Mouse (Mus musculus): ENCODE measurements around the gene Arhgef2. TPM values are rescaled to one million over a fixed set of nuclear protein-coding genes. Genes with fewer than 3 reads are reported as not detected.
"Not testable (repeated sequence)": the region's sequence is repeated elsewhere in the genome, so short reads cannot be mapped to it uniquely, and the experiment has no call there.

Gene Arhgef2
- polyA plus RNA-seq, 1 experiment from 2014 or later = 104 TPM

DNA sequence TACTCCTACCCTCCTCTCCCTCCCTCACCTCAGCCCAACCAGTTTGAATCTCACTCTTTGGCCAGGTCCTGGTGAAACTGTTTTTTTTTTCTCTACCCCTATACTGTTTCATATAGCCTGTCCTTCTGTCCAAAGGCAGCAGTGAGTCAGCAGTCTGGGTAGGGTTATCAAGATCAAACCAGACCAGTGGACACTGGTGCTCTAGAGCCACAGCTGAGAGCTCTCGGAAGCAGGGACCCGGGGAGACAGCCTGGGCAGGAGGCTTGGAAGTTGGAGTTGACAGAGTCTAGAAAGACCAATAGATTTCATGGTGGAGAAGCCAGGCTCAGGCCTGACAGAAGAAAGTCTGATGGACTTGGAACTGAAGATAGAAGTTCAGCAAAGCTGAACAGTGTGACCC is 37.2 kb upstream of the Arhgef2 start:
- H3K4me3 ChIP-seq (ENCODE audit: low read depth, low read length) = no peak overlapping the region
- no peak for ATAC-seq
- H3K27me3 ChIP-seq (ENCODE audit: control insufficient read depth, insufficient read depth, low read depth, low read length) = no peaks in the 10 kb centered on the region
- H3K9me3 ChIP-seq (replicated peaks; ENCODE audit: control insufficient read depth, low read length, poor library complexity, severe bottlenecking) = no peaks in the 10 kb centered on the region
- WGBS = 96% methylated on average over 2 of the region's 2 CpGs
- H3K4me1 ChIP-seq (ENCODE audit: control insufficient read depth, insufficient read depth, low read length) = no peaks in the 10 kb centered on the region
- H3K27ac ChIP-seq (ENCODE audit: low read length) = no peak overlapping the region
- no peak overlapping the region for H3K4me2 ChIP-seq (ENCODE audit: low read length)
- peaks cover 53% of the 10 kb centered on the region for H3K36me3 ChIP-seq (ENCODE audit: control insufficient read depth, insufficient read depth, low read length)
- no peak overlapping the region for H3K9ac ChIP-seq (ENCODE audit: low read depth, low read length)

DNA sequence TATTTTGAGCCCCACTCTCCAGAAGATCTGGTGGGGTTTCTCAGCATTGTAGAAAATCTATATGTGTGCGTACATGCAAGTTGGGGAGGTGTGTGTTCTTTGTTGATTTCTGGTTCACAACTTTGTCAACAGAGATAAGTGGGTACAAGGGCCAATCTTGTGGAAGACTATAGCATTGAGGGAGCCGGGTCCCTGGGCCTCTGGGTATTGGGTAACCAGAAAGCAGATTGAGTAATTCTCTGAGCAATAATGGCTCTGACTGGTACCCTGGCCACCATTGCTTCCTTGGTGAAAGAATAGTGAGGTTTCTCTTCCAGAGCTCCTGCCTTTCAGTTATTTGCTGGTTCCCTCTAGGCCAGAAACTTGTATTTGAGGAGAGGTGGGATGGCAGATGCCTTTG is 36.7 kb upstream of the Arhgef2 start:
- Histone ChIP-seq H3K9me3 (replicated peaks; ENCODE audit: control insufficient read depth, low read length, poor library complexity, severe bottlenecking) (no peaks in the 10 kb centered on the region), H3K4me2 (ENCODE audit: low read length) (no peak overlapping the region), H3K4me1 (ENCODE audit: control insufficient read depth, insufficient read depth, low read length) (no peaks in the 10 kb centered on the region), H3K27ac (ENCODE audit: low read length) (no peak overlapping the region), H3K36me3 (ENCODE audit: control insufficient read depth, insufficient read depth, low read length) (peaks cover 48% of the 10 kb centered on the region), H3K27me3 (ENCODE audit: control insufficient read depth, insufficient read depth, low read depth, low read length) (no peaks in the 10 kb centered on the region), H3K9ac (ENCODE audit: low read depth, low read length) (no peak overlapping the region), H3K4me3 (ENCODE audit: low read depth, low read length) (no peak overlapping the region)
- 98% methylated on average over 2 of the region's 2 CpGs for WGBS
- ATAC-seq = no peak

GRCm38 (mm10) chr3:88569694-88570093 is 36.1 kb upstream of the Arhgef2 start:
- peaks cover 42% of the 10 kb centered on the region for H3K36me3 ChIP-seq (ENCODE audit: control insufficient read depth, insufficient read depth, low read length)
- WGBS = 97% methylated on average over 5 of the region's 5 CpGs
- no peaks in the 10 kb centered on the region for H3K4me1 ChIP-seq (ENCODE audit: control insufficient read depth, insufficient read depth, low read length)
- H3K9me3 ChIP-seq (replicated peaks; ENCODE audit: control insufficient read depth, low read length, poor library complexity, severe bottlenecking) = no peaks in the 10 kb centered on the region
- no peak overlapping the region for H3K4me2 ChIP-seq (ENCODE audit: low read length)
- no peak overlapping the region for H3K27ac ChIP-seq (ENCODE audit: low read length)
- H3K9ac ChIP-seq (ENCODE audit: low read depth, low read length) = no peak overlapping the region
- no peaks in the 10 kb centered on the region for H3K27me3 ChIP-seq (ENCODE audit: control insufficient read depth, insufficient read depth, low read depth, low read length)
- H3K4me3 ChIP-seq (ENCODE audit: low read depth, low read length) = no peak overlapping the region
- ATAC-seq = no peak

DNA sequence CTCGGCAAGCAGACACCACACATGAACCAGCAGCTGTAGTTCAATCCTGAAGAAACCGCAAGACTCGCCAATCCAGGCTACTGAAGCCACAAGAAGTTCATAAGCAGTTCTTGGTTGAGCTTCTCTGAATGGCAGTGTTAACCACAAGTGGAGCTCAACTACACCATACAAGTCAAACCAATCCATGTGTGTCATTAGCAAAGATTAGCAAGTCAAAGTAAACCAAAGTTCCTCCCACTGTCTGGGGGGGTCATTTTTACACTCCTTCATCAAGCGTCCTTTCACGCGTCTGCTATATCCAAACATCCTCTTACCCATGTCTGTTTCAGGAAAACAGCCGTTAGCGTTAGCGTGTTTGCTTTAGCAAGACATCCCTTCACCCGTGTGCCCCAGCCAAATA is 35.4 kb upstream of the Arhgef2 start:
- no peak for ATAC-seq
- H3K4me3 ChIP-seq (ENCODE audit: low read depth, low read length) = no peak overlapping the region
- H3K4me1 ChIP-seq (ENCODE audit: control insufficient read depth, insufficient read depth, low read length) = no peaks in the 10 kb centered on the region
- no peak overlapping the region for H3K27ac ChIP-seq (ENCODE audit: low read length)
- H3K36me3 ChIP-seq (ENCODE audit: control insufficient read depth, insufficient read depth, low read length) = peaks cover 35% of the 10 kb centered on the region
- no peaks in the 10 kb centered on the region for H3K9me3 ChIP-seq (replicated peaks; ENCODE audit: control insufficient read depth, low read length, poor library complexity, severe bottlenecking)
- H3K4me2 ChIP-seq (ENCODE audit: low read length) = no peak overlapping the region
- WGBS = 96% methylated on average over 10 of the region's 10 CpGs
- no peak overlapping the region for H3K9ac ChIP-seq (ENCODE audit: low read depth, low read length)
- H3K27me3 ChIP-seq (ENCODE audit: control insufficient read depth, insufficient read depth, low read depth, low read length) = no peaks in the 10 kb centered on the region

DNA sequence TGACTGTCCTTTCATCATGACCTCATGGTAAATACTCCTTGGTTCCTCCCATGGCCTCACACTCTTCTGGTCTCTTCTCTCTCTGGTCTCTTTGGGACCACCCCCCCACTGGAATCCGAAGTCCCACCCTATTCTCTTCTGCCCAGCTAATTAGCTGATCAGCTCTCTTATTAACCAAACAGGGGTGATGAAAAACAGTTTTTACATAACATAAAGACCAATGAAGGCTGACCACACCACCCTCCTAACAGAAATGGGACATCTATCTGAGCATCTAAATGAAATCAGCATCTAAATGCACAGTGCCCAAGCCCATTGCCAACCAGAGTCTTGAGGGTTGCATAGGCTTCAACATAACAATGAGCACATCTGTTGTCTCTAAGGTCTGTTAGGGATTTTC is 33.9 kb upstream of the Arhgef2 start:
- H3K36me3 ChIP-seq (ENCODE audit: control insufficient read depth, insufficient read depth, low read length) = peaks cover 20% of the 10 kb centered on the region
- no peaks in the 10 kb centered on the region for H3K27me3 ChIP-seq (ENCODE audit: control insufficient read depth, insufficient read depth, low read depth, low read length)
- no peaks in the 10 kb centered on the region for H3K4me1 ChIP-seq (ENCODE audit: control insufficient read depth, insufficient read depth, low read length)
- H3K9me3 ChIP-seq (replicated peaks; ENCODE audit: control insufficient read depth, low read length, poor library complexity, severe bottlenecking) = no peaks in the 10 kb centered on the region
- no peak overlapping the region for H3K4me3 ChIP-seq (ENCODE audit: low read depth, low read length)
- WGBS = 88% methylated on average over 1 of the region's 1 CpGs
- no peak overlapping the region for H3K27ac ChIP-seq (ENCODE audit: low read length)
- no peak overlapping the region for H3K9ac ChIP-seq (ENCODE audit: low read depth, low read length)
- no peak for ATAC-seq
- H3K4me2 ChIP-seq (ENCODE audit: low read length) = no peak overlapping the region

- WGBS = 90% methylated on average over 2 of the region's 2 CpGs
Observed at GRCm38 (mm10) chr3:88572835-88573234, 32.9 kb upstream of the Arhgef2 start.

DNA sequence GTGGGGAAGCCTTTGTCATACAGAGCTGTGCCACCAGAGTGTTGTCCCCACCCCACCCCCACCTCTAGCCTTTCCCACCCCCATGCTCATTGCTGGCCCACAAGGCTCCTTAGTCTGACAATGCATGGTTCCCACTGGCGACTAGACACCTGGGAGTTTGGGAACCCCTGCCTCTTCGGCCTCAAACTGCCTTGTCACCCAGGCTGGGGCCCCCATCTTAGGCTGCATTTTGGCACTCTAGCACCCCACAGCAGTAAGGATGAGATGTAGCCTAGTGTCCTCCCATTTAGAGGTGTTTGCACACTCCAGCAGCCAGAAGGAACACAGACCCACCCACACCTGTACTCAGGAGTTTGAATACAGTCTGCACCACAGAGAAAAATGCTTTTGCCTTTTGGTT is 32.0 kb upstream of the Arhgef2 start:
- no peaks in the 10 kb centered on the region for H3K4me1 ChIP-seq (ENCODE audit: control insufficient read depth, insufficient read depth, low read length)
- no peak overlapping the region for H3K4me3 ChIP-seq (ENCODE audit: low read depth, low read length)
- no peaks in the 10 kb centered on the region for H3K9me3 ChIP-seq (replicated peaks; ENCODE audit: control insufficient read depth, low read length, poor library complexity, severe bottlenecking)
- WGBS = 84% methylated on average over 2 of the region's 2 CpGs
- H3K27me3 ChIP-seq (ENCODE audit: control insufficient read depth, insufficient read depth, low read depth, low read length) = no peaks in the 10 kb centered on the region
- no peak overlapping the region for H3K4me2 ChIP-seq (ENCODE audit: low read length)
- H3K9ac ChIP-seq (ENCODE audit: low read depth, low read length) = no peak overlapping the region
- H3K27ac ChIP-seq (ENCODE audit: low read length) = no peak overlapping the region
- peaks cover 5% of the 10 kb centered on the region for H3K36me3 ChIP-seq (ENCODE audit: control insufficient read depth, insufficient read depth, low read length)
- no peak for ATAC-seq

More at GRCm38 (mm10) chr3:88572835-88573234, 32.9 kb upstream of the Arhgef2 start:
- Histone ChIP-seq H3K4me3 (ENCODE audit: low read depth, low read length) (no peak overlapping the region), H3K4me1 (ENCODE audit: control insufficient read depth, insufficient read depth, low read length) (no peaks in the 10 kb centered on the region), H3K9ac (ENCODE audit: low read depth, low read length) (no peak overlapping the region), H3K9me3 (replicated peaks; ENCODE audit: control insufficient read depth, low read length, poor library complexity, severe bottlenecking) (no peaks in the 10 kb centered on the region), H3K36me3 (ENCODE audit: control insufficient read depth, insufficient read depth, low read length) (peaks cover 14% of the 10 kb centered on the region), H3K4me2 (ENCODE audit: low read length) (no peak overlapping the region), H3K27ac (ENCODE audit: low read length) (no peak overlapping the region), H3K27me3 (ENCODE audit: control insufficient read depth, insufficient read depth, low read depth, low read length) (no peaks in the 10 kb centered on the region)
- ATAC-seq = no peak

DNA sequence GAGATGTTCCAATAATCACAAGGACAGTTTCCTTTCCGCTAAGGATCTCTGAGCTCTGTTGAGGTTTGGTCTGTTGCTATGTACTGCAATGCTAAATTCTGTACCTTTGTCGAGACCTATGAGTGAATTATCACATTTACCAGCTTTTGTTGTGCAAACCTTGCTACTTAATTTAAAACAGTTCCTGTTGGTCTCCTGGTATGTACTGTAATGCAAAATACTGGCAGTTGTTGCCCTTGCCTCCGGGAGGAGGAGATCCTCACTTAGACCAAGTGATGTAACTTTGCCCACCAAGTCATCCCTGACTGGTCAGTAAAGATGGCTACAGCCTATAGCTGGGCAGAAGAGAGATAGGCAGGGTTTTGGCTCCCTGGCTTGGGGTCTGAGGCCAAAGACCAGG is 30.2 kb upstream of the Arhgef2 start, which contains the start of gene Ssr2:
Gene Ssr2 (plus strand): TSS at position 337 of the 400 bp plus-strand sequence.
- H3K4me3 ChIP-seq (ENCODE audit: low read depth, low read length) = no peak within 1 kb of the TSS
- no peaks in the 10 kb centered on the region for H3K9me3 ChIP-seq (replicated peaks; ENCODE audit: control insufficient read depth, low read length, poor library complexity, severe bottlenecking)
- no peak within 1 kb of the TSS for H3K27ac ChIP-seq (ENCODE audit: low read length)
- no peaks in the 10 kb centered on the region for H3K27me3 ChIP-seq (ENCODE audit: control insufficient read depth, insufficient read depth, low read depth, low read length)
- peaks cover 6% of the 10 kb centered on the region for H3K4me1 ChIP-seq (ENCODE audit: control insufficient read depth, insufficient read depth, low read length)
- ATAC-seq = no peak
- no peak within 1 kb of the TSS for H3K4me2 ChIP-seq (ENCODE audit: low read length)
- no peaks in the 10 kb centered on the region for H3K36me3 ChIP-seq (ENCODE audit: control insufficient read depth, insufficient read depth, low read length)
- no peak within 1 kb of the TSS for H3K9ac ChIP-seq (ENCODE audit: low read depth, low read length)
- WGBS = 88% methylated on average over 3 of the region's 3 CpGs

GRCm38 (mm10) chr3:88577846-88578245 is 27.9 kb upstream of the Arhgef2 start:
- H3K4me2 ChIP-seq (ENCODE audit: low read length); H3K27me3 ChIP-seq (ENCODE audit: control insufficient read depth, insufficient read depth, low read depth, low read length); H3K27ac ChIP-seq (ENCODE audit: low read length); H3K4me3 ChIP-seq (ENCODE audit: low read depth, low read length); H3K9me3 ChIP-seq (replicated peaks; ENCODE audit: control insufficient read depth, low read length, poor library complexity, severe bottlenecking); H3K9ac ChIP-seq (ENCODE audit: low read depth, low read length); ATAC-seq; H3K36me3 ChIP-seq (ENCODE audit: control insufficient read depth, insufficient read depth, low read length): not testable (repeated sequence)
- H3K4me1 ChIP-seq (ENCODE audit: control insufficient read depth, insufficient read depth, low read length) = peaks cover 12% of the 10 kb centered on the region
- 84% methylated on average over 5 of the region's 5 CpGs for WGBS
